Mouse (Mus musculus): ENCODE measurements at regions not wholly inside any gene's neighbourhood (a gene's known extent, or its start where the extent isn't known, plus 50 kb on each side); places are given as distances from the start of the nearest gene placed in this dataset.
A peak's percentile ranks its signal among the peaks of the same experiment; 100 is the strongest.

DNA sequence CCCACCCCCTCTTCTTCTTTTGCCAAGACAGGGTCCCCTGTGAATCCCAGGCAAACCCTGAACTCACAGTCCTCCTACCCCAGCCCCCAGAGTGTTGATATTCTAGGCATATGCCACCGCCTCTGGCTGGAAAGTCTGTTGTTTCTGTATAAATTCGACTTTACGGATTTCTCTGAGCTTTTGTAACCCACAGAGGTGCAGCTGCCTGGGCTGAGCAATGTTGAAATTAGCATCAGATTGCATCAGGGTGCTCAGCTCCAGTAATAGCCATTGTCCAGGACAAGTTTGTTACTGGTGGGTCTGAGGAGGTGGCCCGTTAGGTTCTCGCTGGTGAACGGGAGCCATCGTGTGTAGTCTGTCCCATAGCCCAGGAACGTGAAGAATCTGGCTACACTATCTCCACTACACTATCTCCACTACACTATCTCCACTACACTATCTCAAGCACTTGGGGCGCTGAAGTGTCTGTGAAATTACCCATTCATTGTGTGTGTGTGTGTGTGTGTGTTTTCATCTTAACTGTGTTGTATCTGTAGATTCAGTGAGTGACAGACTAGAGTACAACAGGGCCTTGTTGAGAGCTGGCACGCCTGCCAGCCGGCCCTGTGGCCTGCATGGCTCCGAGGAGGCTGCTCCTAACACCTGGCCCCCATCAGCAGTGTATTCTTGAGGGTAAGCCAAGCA is 92.4 kb upstream of the Hnrnpk start:
- DNase-seq (ENCODE audit: extremely low spot score in 1 of 2, low spot score in 1 of 2), result no peak

DNA sequence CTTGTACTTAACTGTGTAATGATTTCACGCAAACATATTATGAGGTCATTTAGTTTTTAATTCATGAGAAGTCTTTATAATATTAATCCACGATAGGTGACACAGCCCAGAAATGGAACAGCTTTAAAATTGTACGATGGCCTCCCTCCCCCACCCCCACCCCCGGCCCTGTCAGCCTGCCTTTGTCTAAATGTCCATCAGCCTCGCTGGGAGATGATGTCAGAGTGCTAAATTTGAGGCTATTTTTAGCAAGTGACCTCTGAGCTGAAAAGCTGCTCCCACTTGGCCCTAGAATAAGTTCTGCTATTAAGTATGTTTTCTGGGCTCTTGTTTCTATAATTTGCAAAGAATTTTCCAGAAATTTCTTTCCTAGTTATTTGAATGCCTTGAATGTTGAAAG is 91.6 kb upstream of the Hnrnpk start:
- no peak for DNase-seq (ENCODE audit: extremely low spot score in 1 of 2, low spot score in 1 of 2)

DNA sequence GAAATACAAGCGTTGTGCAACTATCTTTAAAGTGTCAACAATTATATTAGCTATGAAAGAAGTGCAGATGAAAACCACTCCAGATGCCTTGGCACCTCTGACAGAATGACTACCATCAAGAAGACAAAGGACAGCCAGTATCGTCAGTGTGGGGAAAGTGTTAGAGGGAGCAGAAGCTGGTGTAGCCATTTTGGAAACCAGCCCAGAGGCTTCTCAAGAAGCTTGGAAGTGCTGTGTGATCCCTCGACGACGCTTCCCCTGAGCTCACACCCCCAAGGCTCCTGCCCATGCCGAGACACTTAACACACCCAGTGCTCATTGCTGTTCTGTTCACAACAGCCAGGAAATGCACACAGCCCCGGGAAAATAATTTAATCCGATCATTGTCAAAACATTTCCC is 87.7 kb upstream of the Hnrnpk start:
- no peak for DNase-seq (ENCODE audit: extremely low spot score in 1 of 2, low spot score in 1 of 2)

- DNase-seq (ENCODE audit: extremely low spot score in 1 of 2, low spot score in 1 of 2), result no peak
These were observed 81.9 kb upstream of the Hnrnpk start for GRCm38 (mm10) chr13:58485011-58485410.

- DNase-seq (ENCODE audit: extremely low spot score in 1 of 2, low spot score in 1 of 2), result no peak
These were observed 79.6 kb upstream of the Hnrnpk start for GRCm38 (mm10) chr13:58482701-58483100.

DNA sequence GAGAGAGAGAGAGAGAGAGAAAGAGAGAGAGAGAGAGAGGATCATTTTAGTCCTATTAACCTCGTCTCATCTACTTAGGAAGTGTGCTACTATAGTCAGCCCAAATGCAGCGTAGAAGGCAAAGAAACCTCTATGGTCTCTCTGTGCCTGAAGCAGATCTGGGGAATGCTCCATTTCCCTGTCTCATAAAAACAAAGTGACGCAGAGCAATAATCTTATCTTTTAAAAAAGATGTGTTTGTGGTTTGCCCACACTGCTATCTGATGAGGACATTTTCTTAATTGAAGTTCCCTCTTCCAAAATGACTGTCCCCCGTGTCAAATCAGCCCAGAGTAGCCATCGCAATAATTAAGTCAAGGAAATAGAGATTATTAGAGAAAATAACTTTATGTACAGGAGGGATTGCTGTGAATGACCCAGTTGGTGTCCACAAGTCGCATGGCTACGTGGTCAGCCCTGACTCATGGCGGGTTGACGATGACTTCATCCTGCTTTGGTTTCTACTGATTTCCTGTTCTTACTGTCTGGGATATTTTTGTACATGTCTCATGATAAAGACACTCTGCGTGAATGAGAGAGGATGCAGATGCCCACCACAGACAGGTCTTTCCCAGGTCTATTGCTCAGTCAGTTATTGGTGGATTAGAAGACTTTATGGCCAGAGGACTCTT is 77.9 kb upstream of the Hnrnpk start:
- DNase-seq (ENCODE audit: extremely low spot score in 1 of 2, low spot score in 1 of 2), result no peak

DNA sequence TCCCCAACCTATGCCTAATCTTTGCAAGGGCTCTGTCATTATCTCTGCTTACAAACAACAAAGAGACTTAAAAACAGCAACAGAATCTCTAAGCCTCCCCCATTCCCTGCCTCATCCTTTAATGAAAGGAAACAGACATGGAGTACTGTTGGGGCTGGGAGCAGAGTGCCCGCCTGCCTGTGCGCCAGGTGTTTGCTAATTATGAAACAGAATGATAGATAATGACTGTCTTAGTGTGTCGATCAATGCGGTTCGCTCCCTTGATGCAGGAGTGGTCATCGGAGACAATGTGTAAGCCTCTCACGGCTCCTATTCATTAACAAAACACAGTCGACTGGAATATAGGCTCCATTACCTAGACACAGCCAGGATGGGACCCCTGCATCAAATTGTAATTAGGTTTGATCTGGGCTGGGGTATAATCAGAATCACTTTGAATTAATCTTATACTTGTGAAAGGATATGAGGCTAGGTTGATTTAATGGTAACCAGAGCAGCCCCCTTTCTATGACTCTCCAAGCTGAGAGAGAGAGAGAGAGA is 77.3 kb upstream of the Hnrnpk start:
- DNase-seq (ENCODE audit: extremely low spot score in 1 of 2, low spot score in 1 of 2), result no peak

- DNase-seq (ENCODE audit: extremely low spot score in 1 of 2, low spot score in 1 of 2), result no peak
These were observed 75.3 kb upstream of the Hnrnpk start for GRCm38 (mm10) chr13:58478438-58478837.

DNA sequence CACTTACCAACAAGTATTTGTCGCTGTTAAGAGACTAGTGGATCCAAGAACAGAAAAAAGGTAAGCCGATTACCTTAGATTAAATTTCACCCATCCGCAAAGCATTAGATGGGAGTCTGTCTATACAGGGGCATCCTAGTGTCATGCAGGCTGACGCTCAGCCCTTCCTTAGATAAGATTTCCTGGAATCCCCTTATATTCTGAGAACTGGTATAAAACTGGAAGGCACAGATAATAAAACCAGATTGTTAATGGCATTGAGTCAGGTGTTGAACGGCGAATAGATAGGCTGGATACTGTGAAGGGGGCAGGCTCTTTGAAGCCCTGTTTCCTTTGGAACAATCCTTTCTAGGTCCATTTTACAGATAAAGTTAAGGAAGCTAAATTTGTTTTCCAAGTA is 74.1 kb upstream of the Hnrnpk start:
- no peak for DNase-seq (ENCODE audit: extremely low spot score in 1 of 2, low spot score in 1 of 2)

- DNase-seq (ENCODE audit: extremely low spot score in 1 of 2, low spot score in 1 of 2), result no peak
These were observed 73.1 kb upstream of the Hnrnpk start for GRCm38 (mm10) chr13:58476033-58476830.

DNA sequence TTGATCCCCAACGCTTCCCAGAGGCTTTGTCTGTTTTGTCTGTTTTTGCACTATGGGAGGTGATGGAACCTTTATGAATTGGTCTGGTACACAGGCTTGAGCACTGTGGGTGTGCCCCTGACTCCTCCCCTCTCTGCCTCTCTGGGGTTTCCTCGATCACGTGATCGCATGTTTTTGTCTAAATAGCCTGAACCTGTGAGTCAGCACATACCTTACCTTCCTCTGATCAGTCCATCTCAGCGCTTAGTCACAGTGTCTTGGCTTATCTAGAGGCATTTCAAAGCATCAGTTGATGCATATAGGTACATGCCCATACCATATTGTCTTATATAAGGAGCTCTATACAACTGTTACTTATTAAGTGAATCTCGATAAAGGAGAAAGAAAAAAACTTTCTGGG is 72.4 kb upstream of the Hnrnpk start:
- DNase-seq (ENCODE audit: extremely low spot score in 1 of 2, low spot score in 1 of 2), result no peak

DNA sequence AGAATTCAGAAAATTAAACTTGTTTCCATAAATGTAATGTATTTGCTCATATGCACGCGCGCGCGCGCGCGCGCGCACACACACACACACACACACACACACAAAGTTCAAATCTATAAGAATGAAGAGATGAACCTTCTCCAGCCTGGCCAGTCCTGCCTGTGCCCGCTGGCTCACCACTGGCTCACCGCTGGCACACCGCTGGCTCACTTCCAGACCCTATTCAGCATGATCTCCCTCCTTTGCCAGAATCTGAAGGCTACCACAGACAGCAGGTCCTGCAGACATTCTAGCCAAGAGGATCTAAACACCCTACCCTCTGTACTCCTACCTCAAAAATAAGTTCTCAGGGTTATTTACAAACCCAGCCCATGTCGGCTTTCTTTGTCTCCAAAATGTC is 69.3 kb upstream of the Hnrnpk start:
- no peak for DNase-seq (ENCODE audit: extremely low spot score in 1 of 2, low spot score in 1 of 2)

DNA sequence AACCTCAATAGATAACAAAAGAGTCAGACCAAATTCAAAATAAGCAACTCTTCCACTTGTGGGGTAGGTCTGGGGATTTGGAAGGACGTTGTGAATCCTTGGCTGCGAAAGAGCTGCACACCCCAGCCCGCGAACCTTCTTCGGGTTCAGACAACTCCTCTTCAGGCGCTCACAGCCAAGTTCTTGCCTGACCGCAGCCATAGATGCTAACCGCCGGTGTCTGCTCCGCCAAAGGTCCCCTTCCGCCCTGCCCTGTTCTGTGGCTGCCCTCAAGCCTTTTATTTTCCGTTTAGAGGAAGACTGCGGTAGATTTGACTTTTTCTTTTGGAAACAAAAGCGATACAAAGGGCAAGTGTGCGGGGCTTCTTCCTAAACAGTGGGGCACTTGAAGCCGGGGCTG is 68.6 kb upstream of the Hnrnpk start:
- DNase-seq (ENCODE audit: extremely low spot score in 1 of 2, low spot score in 1 of 2), result peak in 1 of 2 experiments; percentile 13

DNA sequence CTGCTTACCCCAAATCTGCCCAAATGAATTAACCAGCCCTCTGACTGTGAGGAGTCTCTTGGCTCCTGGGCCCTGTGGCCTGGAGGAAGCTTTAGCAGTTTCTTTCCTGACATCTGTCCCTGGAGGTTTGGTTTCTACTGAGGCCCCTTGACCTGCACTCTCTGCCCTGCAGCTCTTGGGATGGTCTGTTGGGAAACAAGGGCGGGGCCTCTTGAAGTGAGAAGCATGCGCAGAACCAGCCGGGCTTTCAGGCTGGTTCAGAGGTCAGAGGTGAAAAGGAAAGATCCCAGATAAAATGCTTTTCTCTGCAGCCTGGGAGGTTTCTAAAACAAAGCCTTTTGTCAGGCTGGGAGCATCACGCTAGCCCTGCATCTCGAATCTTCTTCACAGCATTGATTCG is 66.6 kb upstream of the Hnrnpk start:
- DNase-seq (ENCODE audit: extremely low spot score in 1 of 2, low spot score in 1 of 2), result no peak

GRCm38 (mm10) chr13:58467097-58467642 is 64.0 kb upstream of the Hnrnpk start:
- DNase-seq (ENCODE audit: extremely low spot score in 1 of 2, low spot score in 1 of 2), result no peak

GRCm38 (mm10) chr13:58465206-58466104 is 62.3 kb upstream of the Hnrnpk start:
- peak; percentile 16 to 52 for DNase-seq (ENCODE audit: extremely low spot score in 1 of 2, low spot score in 1 of 2)

All from frontal cortex, adult 2 months (tissue).